Mouse (Mus musculus) T-helper 17 cell (primary cell): ENCODE data around the gene Gch1.

ENCODE experiments used
- in situ Hi-C, 2 experiments: fragments of 300-600 bp; cut with MboI, MseI; formaldehyde crosslinking; loops; 1 replicate in 1 of 2; 2 replicates in 1 of 2; pipeline ENCODE4 v1.15.1; 2025; ENCODE audit warnings: high pct_unique_total_duplicates in 2 of 2

Gene Gch1

GRCm38 (mm10) chr14:47188848-47189634 lies at the start of gene Gch1:
Gch1 (minus strand) TSS chr14:47189413.
- in situ Hi-C loops, result loop anchor here in 1 of 2 experiments (5.0 to 10.0 kb wide), 2 partner anchors 63 to 304 kb away; partner anchors contain the start of gene Samd4

GRCm38 (mm10) chr14:47237286-47237685 lies 48.1 kb upstream of the Gch1 start:
- in situ Hi-C loops, result no loop called here

- in situ Hi-C loops, result no loop called here
These were observed 47.3 kb upstream of the Gch1 start for GRCm38 (mm10) chr14:47236491-47236890.

GRCm38 (mm10) chr14:47234526-47235250 lies 45.5 kb upstream of the Gch1 start:
- in situ Hi-C loops, result no loop called here

- in situ Hi-C loops, result no loop called here
These were observed 44.8 kb upstream of the Gch1 start for GRCm38 (mm10) chr14:47234032-47234431.

- in situ Hi-C loops, result no loop called here
These were observed 44.4 kb upstream of the Gch1 start for GRCm38 (mm10) chr14:47233602-47234001.

GRCm38 (mm10) chr14:47229796-47230376 lies 40.7 kb upstream of the Gch1 start:
- in situ Hi-C loops, result no loop called here

GRCm38 (mm10) chr14:47225931-47226330 lies 36.7 kb upstream of the Gch1 start:
- in situ Hi-C loops, result no loop called here

- in situ Hi-C loops, result no loop called here
These were observed 35.5 kb upstream of the Gch1 start for GRCm38 (mm10) chr14:47224476-47225325.

- in situ Hi-C loops, result no loop called here
These were observed 33.6 kb upstream of the Gch1 start for GRCm38 (mm10) chr14:47222631-47223450.

- in situ Hi-C loops, result no loop called here
These were observed 32.4 kb upstream of the Gch1 start for GRCm38 (mm10) chr14:47221567-47221966.

- in situ Hi-C loops, result no loop called here
These were observed 31.2 kb upstream of the Gch1 start for GRCm38 (mm10) chr14:47220231-47221025.

- in situ Hi-C loops, result no loop called here
These were observed 29.8 kb upstream of the Gch1 start for GRCm38 (mm10) chr14:47218766-47219606.

- in situ Hi-C loops, result no loop called here
These were observed 27.3 kb upstream of the Gch1 start for GRCm38 (mm10) chr14:47216541-47216940.

GRCm38 (mm10) chr14:47214367-47214766 lies 25.2 kb upstream of the Gch1 start:
- in situ Hi-C loops, result no loop called here

- in situ Hi-C loops, result no loop called here
These were observed 24.1 kb upstream of the Gch1 start for GRCm38 (mm10) chr14:47213305-47213704.

GRCm38 (mm10) chr14:47209669-47210164 lies 20.5 kb upstream of the Gch1 start:
- in situ Hi-C loops, result loop anchor here in 1 of 2 experiments (10.0 kb wide), 1 partner anchor 625 kb away; no protein-coding TSS in a partner anchor
